Mouse (Mus musculus): ENCODE data around the gene Capzb. TPM values are rescaled to one million over a fixed set of nuclear protein-coding genes. Genes with fewer than 3 reads are reported as not detected.

Gene Capzb
- polyA plus RNA-seq, 1 experiment from 2014 or later, result 250 TPM

DNA sequence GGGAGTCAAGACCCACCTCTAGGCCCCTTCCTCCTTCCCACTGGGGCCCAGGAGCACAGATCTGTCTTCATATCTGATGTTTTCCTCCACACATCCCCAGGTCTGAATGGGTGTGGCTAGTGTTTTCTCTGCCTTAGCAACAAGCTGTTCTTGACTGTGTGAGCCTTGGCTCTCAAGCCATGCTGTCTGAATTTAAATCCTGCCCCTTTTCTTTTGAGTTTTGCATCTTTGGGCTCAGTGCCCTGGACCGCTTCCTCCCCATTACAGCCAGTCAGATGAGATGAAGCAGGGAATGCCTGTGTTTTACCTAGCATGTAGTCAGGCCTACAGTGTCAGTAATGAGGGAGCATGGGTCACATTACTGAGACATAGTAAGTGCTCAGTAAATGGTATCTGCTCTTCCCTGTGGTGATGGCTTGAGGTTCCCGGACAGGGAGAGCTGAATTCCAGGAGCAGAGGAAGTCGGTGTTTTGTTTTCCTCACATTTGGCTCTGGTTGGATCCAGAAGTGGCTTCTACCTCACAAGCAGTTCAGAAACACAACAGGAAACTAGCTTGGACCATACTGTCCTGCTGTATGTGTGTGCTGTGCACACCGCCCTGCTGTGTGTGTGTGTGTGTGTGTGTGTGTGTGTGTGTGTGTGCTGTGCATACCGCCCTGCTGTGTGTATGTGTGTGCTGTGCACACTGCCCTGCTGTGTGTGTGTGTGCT, 16.6 kb downstream of the Capzb start:
- no peak for ATAC-seq (ENCODE audit: low FRiP score, low TSS enrichment)
- H3K36me3 ChIP-seq (ENCODE audit: control insufficient read depth, insufficient read depth, low read length), result no peaks in the 10 kb centered on the region
- no peaks in the 10 kb centered on the region for H3K27me3 ChIP-seq (ENCODE audit: control insufficient read depth, insufficient read depth, low read length)
- no peaks in the 10 kb centered on the region for H3K4me1 ChIP-seq (ENCODE audit: control insufficient read depth, insufficient read depth, low read length)
- no peak overlapping the region for H3K27ac ChIP-seq (replicated peaks; ENCODE audit: low read depth, low read length)
- no peaks in the 10 kb centered on the region for H3K9me3 ChIP-seq (ENCODE audit: control insufficient read depth, low read length)
- WGBS, result 90% methylated on average over 5 of the region's 5 CpGs
- no peak overlapping the region for H3K4me3 ChIP-seq (replicated peaks; ENCODE audit: low read depth, low read length)
- DNase-seq, result no peak
- no peak overlapping the region for H3K9ac ChIP-seq (replicated peaks; ENCODE audit: low read length)
- H3K4me2 ChIP-seq (ENCODE audit: low read length), result no peak overlapping the region

DNA sequence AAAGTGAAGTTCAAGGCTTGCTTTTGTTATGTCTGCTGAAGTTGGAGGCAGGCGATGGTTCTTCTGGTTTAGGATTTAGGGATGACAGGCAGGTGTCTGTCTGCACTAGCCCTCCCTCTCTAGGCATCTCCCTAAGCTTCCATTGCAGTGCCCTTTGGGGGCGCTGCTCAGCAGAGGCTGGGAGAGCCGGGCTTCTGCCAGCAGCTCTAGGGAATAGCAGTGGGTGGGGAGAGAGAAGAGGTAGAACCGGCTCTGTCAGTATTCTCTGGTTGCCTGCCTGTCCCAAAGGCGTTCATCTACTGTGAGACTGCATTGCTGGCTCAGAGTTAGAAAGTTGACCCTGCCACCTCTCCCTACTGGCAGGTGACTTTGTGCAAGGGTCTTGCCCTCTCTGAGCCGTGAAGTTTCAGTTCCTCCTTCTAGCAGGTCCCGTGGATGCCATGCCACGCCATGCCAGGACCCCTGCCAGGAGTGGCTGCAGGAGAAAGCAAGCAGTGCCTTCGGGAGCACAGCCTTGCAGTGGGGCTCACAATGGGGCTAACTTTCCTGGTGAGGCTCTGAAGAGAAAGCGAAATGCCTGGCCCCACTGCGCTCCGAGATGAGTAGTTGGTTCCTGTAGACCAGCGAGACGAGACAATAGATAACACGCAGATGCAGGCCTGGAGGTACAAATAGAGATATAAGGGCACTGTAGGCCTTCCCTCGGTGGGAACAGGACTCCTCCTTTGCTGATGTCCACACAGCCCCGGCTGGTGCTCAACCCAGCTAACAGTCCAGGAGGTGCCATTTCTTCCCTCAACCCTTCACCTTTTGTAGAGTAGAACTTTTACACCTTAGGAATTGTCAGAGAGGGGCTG, 19.5 kb downstream of the Capzb start:
- 75% methylated on average over 17 of the region's 17 CpGs for WGBS
- Histone ChIP-seq H3K36me3 (ENCODE audit: control insufficient read depth, insufficient read depth, low read length) (peaks cover 5% of the 10 kb centered on the region; the same call in 1 of the 2 replicates), H3K9me3 (ENCODE audit: control insufficient read depth, low read length) (no peaks in the 10 kb centered on the region), H3K4me2 (ENCODE audit: low read length) (no peak overlapping the region), H3K4me3 (replicated peaks; ENCODE audit: low read depth, low read length) (no peak overlapping the region), H3K9ac (replicated peaks; ENCODE audit: low read length) (no peak overlapping the region), H3K27ac (replicated peaks; ENCODE audit: low read depth, low read length) (no peak overlapping the region), H3K4me1 (ENCODE audit: control insufficient read depth, insufficient read depth, low read length) (no peaks in the 10 kb centered on the region), H3K27me3 (ENCODE audit: control insufficient read depth, insufficient read depth, low read length) (no peaks in the 10 kb centered on the region)
- no peak for ATAC-seq (ENCODE audit: low FRiP score, low TSS enrichment)
- no peak for DNase-seq

DNA sequence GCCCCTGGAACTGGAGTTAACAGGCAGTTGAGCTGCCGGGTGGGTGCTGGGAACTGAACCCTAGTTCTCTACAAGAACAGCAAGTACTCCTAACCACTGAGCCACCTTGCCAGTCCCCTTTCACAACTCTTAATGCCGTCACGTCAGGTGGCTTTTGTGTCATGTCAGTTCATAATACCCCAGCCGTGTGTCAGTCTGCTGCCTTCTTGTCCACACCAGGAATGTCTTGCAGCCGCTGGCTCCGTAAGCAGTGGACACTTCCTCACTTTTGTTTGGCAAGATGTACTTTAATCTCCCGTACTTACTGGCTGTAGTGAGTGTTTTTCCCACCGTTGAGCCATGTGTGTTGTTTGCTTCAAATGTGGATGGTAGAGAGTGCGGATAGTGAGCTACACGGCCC, 20.4 kb downstream of the Capzb start:
- Histone ChIP-seq H3K36me3 (ENCODE audit: control insufficient read depth, insufficient read depth, low read length) (peaks cover 7% of the 10 kb centered on the region; the same call in 1 of the 2 replicates), H3K27ac (replicated peaks; ENCODE audit: low read depth, low read length) (no peak overlapping the region), H3K9ac (replicated peaks; ENCODE audit: low read length) (no peak overlapping the region), H3K9me3 (ENCODE audit: control insufficient read depth, low read length) (no peaks in the 10 kb centered on the region), H3K27me3 (ENCODE audit: control insufficient read depth, insufficient read depth, low read length) (no peaks in the 10 kb centered on the region), H3K4me3 (replicated peaks; ENCODE audit: low read depth, low read length) (no peak overlapping the region), H3K4me2 (ENCODE audit: low read length) (no peak overlapping the region), H3K4me1 (ENCODE audit: control insufficient read depth, insufficient read depth, low read length) (no peaks in the 10 kb centered on the region)
- 80% methylated on average over 10 of the region's 10 CpGs for WGBS
- DNase-seq (no peak), ATAC-seq (ENCODE audit: low FRiP score, low TSS enrichment) (no peak)

DNA sequence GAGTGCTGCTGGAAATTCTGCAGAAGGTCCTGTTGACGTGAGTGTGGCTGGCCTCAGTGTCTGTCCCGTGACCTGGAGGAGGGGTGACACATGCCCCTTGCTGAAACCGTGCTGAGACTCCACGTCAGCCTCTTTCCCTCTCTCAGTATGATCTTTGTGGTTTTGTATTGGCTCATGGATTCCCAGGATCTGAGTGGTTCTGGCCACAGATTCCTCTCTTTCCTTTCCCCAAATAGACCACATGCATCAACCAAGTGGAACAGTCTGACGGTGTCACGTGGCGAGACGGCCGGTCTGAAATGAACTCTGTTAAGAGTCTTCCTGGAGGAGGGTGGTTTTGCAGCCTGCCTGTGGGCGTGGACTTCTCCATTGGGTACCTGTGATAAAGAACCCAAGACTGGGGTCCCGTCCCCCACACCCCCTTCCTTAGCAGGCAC, 21.3 kb downstream of the Capzb start:
- H3K9me3 ChIP-seq (ENCODE audit: control insufficient read depth, low read length), result no peaks in the 10 kb centered on the region
- peaks cover 7% of the 10 kb centered on the region; the same call in 1 of the 2 replicates for H3K36me3 ChIP-seq (ENCODE audit: control insufficient read depth, insufficient read depth, low read length)
- no peak overlapping the region for H3K4me3 ChIP-seq (replicated peaks; ENCODE audit: low read depth, low read length)
- H3K4me1 ChIP-seq (ENCODE audit: control insufficient read depth, insufficient read depth, low read length), result no peaks in the 10 kb centered on the region
- no peak overlapping the region for H3K9ac ChIP-seq (replicated peaks; ENCODE audit: low read length)
- H3K4me2 ChIP-seq (ENCODE audit: low read length), result no peak overlapping the region
- no peaks in the 10 kb centered on the region for H3K27me3 ChIP-seq (ENCODE audit: control insufficient read depth, insufficient read depth, low read length)
- ATAC-seq (ENCODE audit: low FRiP score, low TSS enrichment) (no peak), DNase-seq (no peak)
- H3K27ac ChIP-seq (replicated peaks; ENCODE audit: low read depth, low read length), result no peak overlapping the region
- WGBS, result 81% methylated on average over 11 of the region's 11 CpGs

DNA sequence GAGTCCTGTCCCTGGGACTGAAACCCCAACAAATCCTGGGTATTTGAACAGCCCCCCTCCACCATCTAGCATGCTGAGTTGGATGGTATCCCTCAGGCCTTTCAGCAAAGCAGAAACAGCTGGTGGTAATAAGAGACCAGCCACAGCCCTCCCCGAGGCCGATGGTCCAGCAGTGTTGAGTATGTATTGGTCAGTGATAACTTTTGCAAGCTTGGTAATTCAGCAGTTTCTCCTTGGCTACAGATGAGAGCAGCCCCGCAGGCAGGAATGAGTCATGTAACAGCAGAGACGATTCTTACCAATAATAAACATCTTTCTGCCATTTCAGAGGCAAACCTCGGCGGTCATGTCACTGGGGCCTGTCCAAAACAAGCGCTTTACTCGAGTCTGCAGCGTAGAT, 23.9 kb downstream of the Capzb start:
- WGBS, result 90% methylated on average over 9 of the region's 9 CpGs
- Histone ChIP-seq H3K4me1 (ENCODE audit: control insufficient read depth, insufficient read depth, low read length) (no peaks in the 10 kb centered on the region), H3K27me3 (ENCODE audit: control insufficient read depth, insufficient read depth, low read length) (no peaks in the 10 kb centered on the region), H3K4me3 (replicated peaks; ENCODE audit: low read depth, low read length) (no peak overlapping the region), H3K36me3 (ENCODE audit: control insufficient read depth, insufficient read depth, low read length) (peaks cover 7% of the 10 kb centered on the region; the same call in 1 of the 2 replicates), H3K4me2 (ENCODE audit: low read length) (no peak overlapping the region), H3K9me3 (ENCODE audit: control insufficient read depth, low read length) (no peaks in the 10 kb centered on the region), H3K27ac (replicated peaks; ENCODE audit: low read depth, low read length) (no peak overlapping the region), H3K9ac (replicated peaks; ENCODE audit: low read length) (no peak overlapping the region)
- DNase-seq (no peak), ATAC-seq (ENCODE audit: low FRiP score, low TSS enrichment) (no peak)

DNA sequence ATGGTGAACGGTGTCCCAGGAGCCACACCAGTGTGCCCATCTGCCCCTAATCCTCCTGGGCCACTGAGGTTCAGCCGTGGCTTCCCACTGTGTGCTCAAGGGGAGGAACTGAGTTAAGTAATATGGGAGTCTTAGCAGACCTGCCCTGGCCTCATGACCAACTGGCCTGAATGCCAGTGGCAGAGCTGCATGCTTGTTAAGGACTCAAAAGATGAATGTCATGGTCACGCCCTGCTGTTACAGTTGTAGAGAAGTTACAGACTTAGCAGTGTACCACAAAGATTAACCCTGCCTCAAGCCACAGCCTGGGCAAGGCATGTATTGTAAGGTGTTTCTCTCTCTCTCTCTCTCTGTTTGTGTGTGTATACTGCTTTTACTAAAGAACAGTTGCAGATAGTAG, 25.8 kb downstream of the Capzb start:
- H3K27me3 ChIP-seq (ENCODE audit: control insufficient read depth, insufficient read depth, low read length), result no peaks in the 10 kb centered on the region
- DNase-seq, result no peak
- H3K36me3 ChIP-seq (ENCODE audit: control insufficient read depth, insufficient read depth, low read length), result peaks cover 7% of the 10 kb centered on the region; the same call in 1 of the 2 replicates
- H3K4me2 ChIP-seq (ENCODE audit: low read length), result no peak overlapping the region
- no peaks in the 10 kb centered on the region for H3K9me3 ChIP-seq (ENCODE audit: control insufficient read depth, low read length)
- H3K4me3 ChIP-seq (replicated peaks; ENCODE audit: low read depth, low read length), result no peak overlapping the region
- no peak for ATAC-seq (ENCODE audit: low FRiP score, low TSS enrichment)
- H3K27ac ChIP-seq (replicated peaks; ENCODE audit: low read depth, low read length), result no peak overlapping the region
- no peak overlapping the region for H3K9ac ChIP-seq (replicated peaks; ENCODE audit: low read length)
- no peaks in the 10 kb centered on the region for H3K4me1 ChIP-seq (ENCODE audit: control insufficient read depth, insufficient read depth, low read length)
- WGBS, result 53% methylated on average over 3 of the region's 3 CpGs

DNA sequence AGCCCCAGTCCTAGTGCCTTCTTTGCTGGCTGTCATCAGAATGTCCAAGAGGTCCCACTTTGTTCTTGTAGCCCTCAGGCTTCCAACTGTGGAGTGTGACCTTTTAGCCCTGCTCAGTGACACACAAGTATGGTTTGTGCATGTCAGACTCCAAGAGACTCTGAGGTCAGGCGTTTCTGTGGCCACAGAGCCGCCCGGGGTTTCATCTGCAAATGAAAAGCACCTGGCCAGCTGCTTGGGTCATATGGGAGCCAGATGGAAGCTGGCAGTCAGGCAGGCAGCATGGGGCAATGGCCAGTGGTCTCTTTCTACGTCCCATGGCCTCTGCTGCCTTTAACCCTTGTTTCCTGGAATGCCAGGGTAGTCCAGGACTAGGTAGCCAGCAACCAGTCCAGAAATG, 27.0 kb downstream of the Capzb start:
- 69% methylated on average over 4 of the region's 4 CpGs for WGBS
- Histone ChIP-seq H3K9me3 (ENCODE audit: control insufficient read depth, low read length) (no peaks in the 10 kb centered on the region), H3K4me2 (ENCODE audit: low read length) (no peak overlapping the region), H3K27ac (replicated peaks; ENCODE audit: low read depth, low read length) (no peak overlapping the region), H3K9ac (replicated peaks; ENCODE audit: low read length) (no peak overlapping the region), H3K36me3 (ENCODE audit: control insufficient read depth, insufficient read depth, low read length) (peaks cover 7% of the 10 kb centered on the region; the same call in 1 of the 2 replicates), H3K4me3 (replicated peaks; ENCODE audit: low read depth, low read length) (no peak overlapping the region), H3K27me3 (ENCODE audit: control insufficient read depth, insufficient read depth, low read length) (no peaks in the 10 kb centered on the region), H3K4me1 (ENCODE audit: control insufficient read depth, insufficient read depth, low read length) (no peaks in the 10 kb centered on the region)
- DNase-seq, result no peak
- no peak for ATAC-seq (ENCODE audit: low FRiP score, low TSS enrichment)

DNA sequence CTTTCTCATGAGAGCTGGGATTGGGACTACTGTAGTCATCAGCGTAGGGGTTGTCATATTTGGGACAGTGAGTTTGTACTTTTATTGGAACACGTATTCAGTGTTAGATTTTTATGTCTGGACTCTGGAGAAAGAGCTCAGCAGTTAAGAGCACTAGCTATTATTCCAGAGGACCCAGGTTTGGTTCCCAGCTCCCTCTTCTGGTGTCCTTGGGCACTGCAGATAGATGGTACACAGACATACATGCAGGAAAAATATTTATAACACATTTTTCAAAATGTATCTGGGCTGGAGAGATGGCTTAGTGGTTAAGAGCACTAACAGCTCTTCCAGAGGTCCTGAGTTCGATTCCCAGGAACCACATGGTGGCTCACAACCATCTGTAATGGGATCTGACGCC, 28.3 kb downstream of the Capzb start:
- no peak overlapping the region for H3K27ac ChIP-seq (replicated peaks; ENCODE audit: low read depth, low read length)
- peaks cover 8% of the 10 kb centered on the region; the same call in 1 of the 2 replicates for H3K36me3 ChIP-seq (ENCODE audit: control insufficient read depth, insufficient read depth, low read length)
- no peaks in the 10 kb centered on the region for H3K9me3 ChIP-seq (ENCODE audit: control insufficient read depth, low read length)
- no peaks in the 10 kb centered on the region for H3K27me3 ChIP-seq (ENCODE audit: control insufficient read depth, insufficient read depth, low read length)
- H3K4me3 ChIP-seq (replicated peaks; ENCODE audit: low read depth, low read length), result no peak overlapping the region
- no peak overlapping the region for H3K9ac ChIP-seq (replicated peaks; ENCODE audit: low read length)
- H3K4me2 ChIP-seq (ENCODE audit: low read length), result no peak overlapping the region
- 99% methylated on average over 4 of the region's 4 CpGs for WGBS
- H3K4me1 ChIP-seq (ENCODE audit: control insufficient read depth, insufficient read depth, low read length), result no peaks in the 10 kb centered on the region
- peak; percentile 26 for DNase-seq
- no peak for ATAC-seq (ENCODE audit: low FRiP score, low TSS enrichment)
